Mouse (Mus musculus) E14TG2a.4 (cell line): ENCODE measurements around the gene Itih2.

ENCODE experiments used
- H3K27me3 ChIP-seq: 2 replicates; pipeline ENCODE4 v1.6.1; 2014; ENCODE audit warnings: low read length, control low read depth; ENCODE audit not compliant: insufficient read depth
- H3K36me3 ChIP-seq: 2 replicates; pipeline ENCODE4 v1.6.1; 2014; ENCODE audit warnings: low read length, control low read depth; ENCODE audit not compliant: insufficient read depth
- H3K4me1 ChIP-seq: replicated peaks from 2 replicates; pipeline ENCODE4 v1.6.1; 2014; ENCODE audit warnings: low read depth, low read length, control low read depth
- H3K4me3 ChIP-seq: replicated peaks from 2 replicates; pipeline ENCODE4 v1.5.1; 2014; ENCODE audit warnings: mild to moderate bottlenecking, low read length
- H3K9me3 ChIP-seq: 2 replicates; pipeline ENCODE4 v1.6.1; 2014; ENCODE audit warnings: low read length, control low read depth
- CTCF ChIP-seq: conservative IDR thresholded peaks from 2 replicates; pipeline ENCODE4 v1.5.1; 2014; ENCODE audit warnings: low read length
- NANOG ChIP-seq: IDR thresholded peaks from 2 replicates; pipeline ENCODE4 v1.6.1; 2014; ENCODE audit warnings: borderline replicate concordance, low read length, mixed read lengths
- POU5F1 ChIP-seq: IDR thresholded peaks from 2 replicates; pipeline ENCODE4 v1.6.1; 2014; ENCODE audit warnings: low read length, borderline replicate concordance

The Itih2 gene

DNA sequence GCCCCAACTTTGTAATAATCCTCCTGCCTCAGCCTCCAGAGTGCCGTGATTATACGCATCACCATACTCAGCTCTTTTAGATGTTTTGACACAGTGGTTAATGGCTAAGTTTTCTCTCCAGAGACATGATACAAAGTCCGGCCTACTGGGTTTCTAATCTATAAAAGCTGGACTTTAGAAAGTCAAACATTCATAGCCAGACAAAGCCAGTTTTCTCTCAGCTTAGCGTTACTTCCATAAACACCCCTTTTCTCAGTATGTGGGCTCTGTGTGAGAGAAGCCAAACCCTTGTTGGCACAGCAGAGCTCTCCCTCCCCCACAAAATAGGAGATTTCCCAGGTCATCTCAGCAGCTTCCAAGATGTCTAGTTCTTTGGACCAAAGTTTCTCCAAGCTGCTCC, 2.6 kb downstream of the Itih2 start:
- TF ChIP-seq CTCF (no peak), NANOG (no peak), POU5F1 (no peak)
- Histone ChIP-seq H3K36me3 (no peaks in the 10 kb centered on the region), H3K27me3 (0 out of 2 replicates have a peak, but pooled peaks cover 3% of the 10 kb centered on the region), H3K4me3 (no peak overlapping the region), H3K9me3 (no peaks in the 10 kb centered on the region), H3K4me1 (no peaks in the 10 kb centered on the region)

- no peak overlapping the region for H3K4me3 ChIP-seq
- H3K36me3 ChIP-seq, result no peaks in the 10 kb centered on the region
- TF ChIP-seq CTCF (no peak), POU5F1 (no peak), NANOG (no peak)
- no peaks in the 10 kb centered on the region for H3K4me1 ChIP-seq
- no peaks in the 10 kb centered on the region for H3K9me3 ChIP-seq
- H3K27me3 ChIP-seq, result 0 out of 2 replicates have a peak, but pooled peaks cover 3% of the 10 kb centered on the region
These were observed 3.7 kb downstream of the Itih2 start for GRCm38 (mm10) chr2:10127471-10127870.

DNA sequence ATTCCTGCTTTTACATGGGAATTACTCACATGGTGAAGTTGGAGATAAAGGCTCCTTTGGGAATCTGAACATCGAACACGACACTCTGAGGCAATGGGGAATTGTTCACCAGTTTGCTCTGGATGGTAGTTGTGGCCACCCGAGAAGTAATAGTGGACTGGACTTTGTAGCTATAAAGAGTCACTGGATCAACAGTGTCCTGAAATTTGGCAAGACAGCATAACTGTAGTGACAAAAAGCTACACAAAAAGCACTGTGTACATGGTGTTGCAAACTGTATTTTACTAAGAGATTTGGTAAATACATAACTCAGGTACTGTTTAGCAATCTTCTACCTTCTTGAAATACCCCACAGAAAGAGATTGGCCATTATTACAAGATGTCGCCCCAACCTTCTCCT, 5.1 kb downstream of the Itih2 start:
- TF ChIP-seq NANOG (no peak), CTCF (no peak), POU5F1 (no peak)
- no peak overlapping the region for H3K4me3 ChIP-seq
- no peaks in the 10 kb centered on the region for H3K36me3 ChIP-seq
- H3K27me3 ChIP-seq, result 0 out of 2 replicates have a peak, but pooled peaks cover 3% of the 10 kb centered on the region
- H3K9me3 ChIP-seq, result no peaks in the 10 kb centered on the region
- no peaks in the 10 kb centered on the region for H3K4me1 ChIP-seq

DNA sequence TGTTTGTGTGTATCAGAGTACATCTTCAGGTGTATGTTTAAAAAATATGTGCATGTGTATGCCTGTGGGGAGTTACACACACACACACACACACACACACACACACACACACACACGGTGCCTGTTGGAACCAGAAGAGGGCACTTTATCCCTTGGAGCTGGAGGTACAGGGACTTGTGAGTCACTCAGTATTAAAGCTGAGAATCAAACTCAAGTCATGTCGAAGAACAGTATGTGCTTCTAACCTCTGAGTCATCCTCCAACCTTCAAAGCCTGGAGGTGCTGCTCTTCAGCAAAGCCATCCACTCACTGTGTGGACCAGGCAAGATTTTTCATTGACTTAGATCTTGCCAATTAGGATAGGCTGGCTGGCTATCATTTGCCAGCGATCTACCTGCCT, 9.4 kb downstream of the Itih2 start:
- Histone ChIP-seq H3K4me1 (no peaks in the 10 kb centered on the region), H3K9me3 (no peaks in the 10 kb centered on the region), H3K27me3 (no peaks in the 10 kb centered on the region), H3K4me3 (no peak overlapping the region), H3K36me3 (no peaks in the 10 kb centered on the region)
- TF ChIP-seq POU5F1 (no peak), CTCF (no peak), NANOG (no peak)

DNA sequence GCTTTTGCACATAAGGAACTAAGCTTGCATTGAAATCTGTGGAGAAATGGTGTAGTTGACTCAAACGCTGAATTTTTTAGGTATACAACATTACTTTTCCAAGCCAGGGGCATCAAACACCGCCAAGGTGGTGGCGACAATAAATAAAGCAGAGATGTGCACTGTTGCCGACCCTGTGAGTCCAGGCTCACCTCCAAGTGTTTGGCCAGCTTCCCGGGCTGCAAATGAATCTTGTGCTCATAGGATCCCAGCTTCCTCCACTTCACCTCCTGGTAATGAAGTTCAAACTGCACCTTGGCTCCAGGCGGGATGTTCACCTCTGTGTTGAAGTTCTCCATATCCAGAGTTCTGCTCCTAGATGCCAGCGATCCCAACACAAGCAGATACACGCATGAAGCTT, 11.9 kb downstream of the Itih2 start:
- TF ChIP-seq NANOG, result no peak
- no peak for TF ChIP-seq POU5F1
- no peak for TF ChIP-seq CTCF
- Histone ChIP-seq H3K4me3 (no peak overlapping the region), H3K4me1 (no peaks in the 10 kb centered on the region), H3K27me3 (no peaks in the 10 kb centered on the region), H3K9me3 (no peaks in the 10 kb centered on the region), H3K36me3 (no peaks in the 10 kb centered on the region)

DNA sequence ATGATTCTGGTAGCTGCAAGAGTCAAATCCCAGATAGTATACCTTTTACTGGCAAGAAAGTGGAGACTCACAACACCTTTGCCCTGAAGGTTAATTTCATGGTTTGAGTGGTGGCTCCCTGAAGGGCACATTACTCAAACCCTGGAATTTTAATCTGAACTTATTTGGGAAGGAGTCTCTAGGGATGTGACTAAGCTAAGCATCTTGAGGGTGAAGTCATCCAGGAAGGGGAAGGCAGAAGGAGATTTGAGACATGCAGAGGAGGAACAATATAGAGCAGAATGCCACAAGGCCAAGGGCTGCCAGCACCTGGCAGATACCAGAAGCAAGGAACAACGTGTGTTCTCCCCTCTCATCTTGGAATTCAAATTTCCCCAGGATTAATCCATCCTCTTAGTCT, 12.4 kb downstream of the Itih2 start:
- H3K4me3 ChIP-seq, result no peak overlapping the region
- no peaks in the 10 kb centered on the region for H3K27me3 ChIP-seq
- H3K36me3 ChIP-seq, result no peaks in the 10 kb centered on the region
- TF ChIP-seq CTCF (no peak), NANOG (no peak), POU5F1 (no peak)
- H3K4me1 ChIP-seq, result no peaks in the 10 kb centered on the region
- H3K9me3 ChIP-seq, result no peaks in the 10 kb centered on the region

DNA sequence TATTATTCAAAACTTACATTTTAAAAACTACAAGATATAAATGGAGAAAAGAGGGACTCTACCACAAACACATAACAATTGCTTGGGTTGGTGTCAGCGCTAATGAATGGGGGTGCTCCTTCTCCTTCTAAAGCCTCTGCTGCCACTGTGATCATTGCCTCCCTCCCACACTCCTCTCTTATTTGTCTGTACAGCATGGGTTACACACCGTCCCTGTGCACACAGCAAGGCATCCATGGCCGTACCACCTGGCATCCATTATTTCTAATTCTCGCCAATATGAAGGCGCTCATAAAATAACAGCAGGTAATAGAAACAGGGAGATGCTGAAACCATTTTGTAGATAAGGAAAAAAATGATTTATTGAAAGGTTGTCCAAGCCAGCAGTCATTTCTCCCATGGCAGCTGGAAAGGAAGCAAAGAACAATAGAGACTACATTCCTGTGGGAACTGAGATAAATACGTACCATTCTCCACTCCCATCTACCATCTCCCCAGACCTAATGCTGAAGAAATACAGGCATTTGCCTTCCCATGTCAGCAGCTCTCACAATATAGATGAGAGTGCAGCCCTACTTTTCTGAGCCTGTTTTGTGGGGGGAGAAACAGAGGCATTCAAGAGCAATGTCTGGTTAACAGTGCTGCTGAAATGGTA, 22.5 kb downstream of the Itih2 start:
- H3K4me1 ChIP-seq, result peaks cover 5% of the 10 kb centered on the region; the same call in 1 of the 2 replicates
- 0 out of 2 replicates have a peak, but pooled peaks cover 6% of the 10 kb centered on the region for H3K27me3 ChIP-seq
- no peak overlapping the region for H3K4me3 ChIP-seq
- no peaks in the 10 kb centered on the region for H3K9me3 ChIP-seq
- H3K36me3 ChIP-seq, result no peaks in the 10 kb centered on the region
- TF ChIP-seq POU5F1 (no peak), CTCF (no peak), NANOG (no peak)

DNA sequence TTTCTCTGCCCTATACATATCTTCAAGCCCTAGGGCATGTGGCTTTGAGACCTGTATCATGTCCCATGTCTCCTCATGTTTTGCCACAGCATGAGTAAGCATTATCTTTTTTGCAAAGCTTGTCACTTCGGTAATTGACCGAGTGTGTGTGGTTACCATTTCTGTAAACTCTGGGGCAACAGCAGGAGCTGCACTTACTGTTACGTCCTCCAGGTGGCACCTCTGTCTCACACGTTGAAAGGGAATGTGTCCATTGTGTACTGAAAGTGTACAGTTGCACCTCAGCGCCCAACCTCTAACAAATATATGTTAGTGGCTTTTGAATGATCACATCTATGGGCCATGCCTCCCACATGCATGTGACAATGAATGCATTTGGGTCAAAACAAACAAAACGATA, 30.0 kb downstream of the Itih2 start:
- 0 out of 2 replicates have a peak, but pooled peaks cover 6% of the 10 kb centered on the region for H3K27me3 ChIP-seq
- H3K36me3 ChIP-seq, result no peaks in the 10 kb centered on the region
- no peaks in the 10 kb centered on the region for H3K9me3 ChIP-seq
- no peak overlapping the region for H3K4me3 ChIP-seq
- H3K4me1 ChIP-seq, result peaks cover 7% of the 10 kb centered on the region; the same call in 1 of the 2 replicates
- TF ChIP-seq CTCF, result peak; percentile 94
- TF ChIP-seq POU5F1, result no peak
- TF ChIP-seq NANOG, result no peak

DNA sequence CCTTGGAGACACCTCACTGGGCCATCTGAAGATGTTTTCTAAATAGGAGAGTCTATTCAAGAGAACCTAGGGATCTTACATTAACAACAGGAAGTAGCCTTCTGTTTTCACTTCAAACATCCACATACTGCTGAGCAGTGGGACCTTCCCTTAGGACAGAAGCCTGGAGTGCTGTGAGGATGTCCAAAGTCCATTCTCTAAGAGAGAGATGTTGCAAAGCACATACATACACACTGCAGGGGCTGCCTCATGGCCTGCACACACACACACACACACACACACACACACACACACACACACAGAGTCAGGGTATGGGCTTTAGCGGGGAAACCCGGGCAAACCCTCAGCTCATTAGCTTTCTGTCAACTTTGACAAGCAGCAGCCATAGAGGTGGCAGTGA, 30.7 kb downstream of the Itih2 start:
- TF ChIP-seq CTCF (no peak), POU5F1 (no peak), NANOG (no peak)
- H3K27me3 ChIP-seq, result 0 out of 2 replicates have a peak, but pooled peaks cover 6% of the 10 kb centered on the region
- H3K9me3 ChIP-seq, result no peaks in the 10 kb centered on the region
- peaks cover 7% of the 10 kb centered on the region; the same call in 1 of the 2 replicates for H3K4me1 ChIP-seq
- H3K4me3 ChIP-seq, result no peak overlapping the region
- H3K36me3 ChIP-seq, result no peaks in the 10 kb centered on the region
